In the genomic region with DNA sequence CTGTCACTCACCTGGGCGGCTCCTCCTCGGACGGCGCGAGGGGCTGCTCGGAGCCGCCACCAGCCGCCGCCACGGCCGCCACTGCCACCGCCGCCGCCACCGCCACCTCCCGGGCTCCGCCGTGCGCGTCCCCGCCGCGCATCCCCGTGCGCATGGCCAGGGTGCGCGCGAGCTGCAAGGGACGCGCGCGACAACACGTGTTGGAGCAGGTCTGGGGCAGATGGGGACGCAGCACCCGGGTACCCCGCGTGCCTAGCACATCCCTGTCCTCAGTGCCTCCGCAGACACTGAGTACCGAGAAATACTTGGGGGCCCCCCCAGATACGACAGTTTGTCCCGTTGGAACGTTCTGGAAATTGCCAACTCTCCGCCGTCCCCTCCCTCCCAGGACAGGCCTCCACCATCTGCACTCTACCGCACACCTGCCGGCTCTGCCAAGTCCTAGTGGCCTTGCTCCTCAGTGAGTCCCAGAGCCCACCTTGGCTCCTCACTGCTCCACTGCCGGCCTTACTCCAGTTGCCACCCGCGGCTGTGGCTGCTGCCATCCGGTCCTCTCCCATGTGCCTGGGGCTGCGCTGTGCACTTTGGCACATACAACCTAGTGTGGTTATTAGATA, we compare ENCODE assay signal across 8 mouse cellular contexts. TPM values are rescaled to one million over a fixed set of nuclear protein-coding genes. Genes with fewer than 3 reads are reported as not detected.
A peak's percentile ranks its signal among the peaks of the same experiment; 100 is the strongest.
DNase-seq lines count a peak whose midpoint lies in the region; ATAC-seq and TF ChIP-seq lines count a peak whose summit lies in the region.

Gene Lingo3, minus strand, starts transcription at position 109 of the 617 bp plus-strand sequence.

- H3K27me3 ChIP-seq in kidney, postnatal 0 days (ENCODE audit: insufficient read depth, low read length), result peaks cover 20% of the 10 kb centered on the region
- H3K27me3 ChIP-seq in kidney, adult 2 months (replicated peaks; ENCODE audit: control insufficient read depth, insufficient read depth, low read length), result no peaks in the 10 kb centered on the region; the same call in 1 of the 2 replicates
- no peaks in the 10 kb centered on the region for H3K27me3 ChIP-seq in forebrain, postnatal 0 days (ENCODE audit: insufficient read depth, low read length)
- peaks cover 53% of the 10 kb centered on the region for H3K27me3 ChIP-seq in midbrain, embryonic 13.5 days

- H3K4me2 ChIP-seq in kidney, postnatal 0 days (ENCODE audit: low read length), result peak within 1 kb of the TSS; percentile 84
- peak within 1 kb of the TSS; percentile 74 for H3K4me2 ChIP-seq in forebrain, postnatal 0 days (ENCODE audit: low read depth)
- peak within 1 kb of the TSS; percentile 78 for H3K4me2 ChIP-seq in midbrain, embryonic 13.5 days (replicated peaks)

- peak within 1 kb of the TSS; percentile 38 for H3K4me3 ChIP-seq in kidney, postnatal 0 days (replicated peaks; ENCODE audit: low read depth, low read length)
- H3K4me3 ChIP-seq in kidney, adult 2 months (ENCODE audit: insufficient read depth, low read depth, low read length), result no peak within 1 kb of the TSS
- peak within 1 kb of the TSS; percentile 67 for H3K4me3 ChIP-seq in forebrain, postnatal 0 days (ENCODE audit: low read depth, low read length)
- H3K4me3 ChIP-seq in midbrain, embryonic 13.5 days (replicated peaks), result peak within 1 kb of the TSS; percentile 48

- peak within 1 kb of the TSS; percentile 42 for H3K9ac ChIP-seq in kidney, postnatal 0 days (ENCODE audit: low read depth, low read length)
- H3K9ac ChIP-seq in forebrain, postnatal 0 days, result peak within 1 kb of the TSS; percentile 64
- peak within 1 kb of the TSS; percentile 74 for H3K9ac ChIP-seq in midbrain, embryonic 13.5 days (replicated peaks)

- H3K27ac ChIP-seq in kidney, postnatal 0 days, result no peak within 1 kb of the TSS
- no peak within 1 kb of the TSS for H3K27ac ChIP-seq in kidney, adult 2 months (ENCODE audit: insufficient read depth, low read depth, low read length)
- H3K27ac ChIP-seq in forebrain, postnatal 0 days (ENCODE audit: low read depth, low read length), result no peak within 1 kb of the TSS
- H3K27ac ChIP-seq in midbrain, embryonic 13.5 days, result no peak within 1 kb of the TSS

- WGBS in kidney, postnatal 0 days, result 4% methylated on average over 51 of the region's 51 CpGs
- 4% methylated on average over 51 of the region's 51 CpGs for WGBS in kidney, adult 2 months
- 6% methylated on average over 40 of the region's 51 CpGs for WGBS in forebrain, postnatal 0 days
- WGBS in midbrain, embryonic 13.5 days, result 4% methylated on average over 47 of the region's 51 CpGs

- H3K36me3 ChIP-seq in kidney, postnatal 0 days (ENCODE audit: insufficient read depth, low read length), result no peaks in the 10 kb centered on the region
- H3K36me3 ChIP-seq in kidney, adult 2 months (ENCODE audit: control insufficient read depth, insufficient read depth, low read length), result no peaks in the 10 kb centered on the region
- H3K36me3 ChIP-seq in forebrain, postnatal 0 days (ENCODE audit: insufficient read depth), result 0 out of 2 replicates have a peak, but pooled peaks cover under 1% of the 10 kb centered on the region
- H3K36me3 ChIP-seq in midbrain, embryonic 13.5 days, result no peaks in the 10 kb centered on the region

- no peak; the same call in 1 of the 2 replicates for ATAC-seq in kidney, postnatal 0 days (replicated peaks; ENCODE audit: low FRiP score, low read depth)
- peak; percentile 61 for ATAC-seq in cerebellum, adult (ENCODE audit: insufficient number of reproducible peaks, low FRiP score, low TSS enrichment)
- ATAC-seq in forebrain, postnatal 0 days, result peak; percentile 86
- ATAC-seq in midbrain, embryonic 13.5 days, result peak; percentile 37; the same call in 1 of the 2 replicates
- ATAC-seq in CD4-positive, CD25-positive, alpha-beta regulatory T cell, adult 4 months, result no peak

- TF ChIP-seq CTCF in kidney, postnatal 0 days (IDR thresholded peaks at IDR 0.05; ENCODE audit: low read depth), result no peak
- no peak for TF ChIP-seq CTCF in kidney, adult 2 months (conservative IDR thresholded peaks at IDR 0.05; ENCODE audit: insufficient read depth, insufficient read length, low read depth, low read length)
- no peak for TF ChIP-seq CTCF in forebrain, postnatal 0 days (IDR thresholded peaks at IDR 0.05; ENCODE audit: low read depth)

- no peaks in the 10 kb centered on the region for H3K4me1 ChIP-seq in kidney, postnatal 0 days (replicated peaks; ENCODE audit: insufficient read depth, low read length)
- no peaks in the 10 kb centered on the region for H3K4me1 ChIP-seq in kidney, adult 2 months (ENCODE audit: control insufficient read depth, insufficient read depth, low read length)
- H3K4me1 ChIP-seq in forebrain, postnatal 0 days (ENCODE audit: insufficient read depth), result 0 out of 2 replicates have a peak, but pooled peaks cover 3% of the 10 kb centered on the region
- H3K4me1 ChIP-seq in midbrain, embryonic 13.5 days (replicated peaks), result peaks cover 19% of the 10 kb centered on the region

- no peak for DNase-seq in kidney, postnatal 0 days (ENCODE audit: low spot score)
- DNase-seq in kidney, adult 2 months, result no peak
- DNase-seq in forebrain, postnatal 0 days, result peak; percentile 87
- DNase-seq in layer of hippocampus, adult 9-11 months, result peak; percentile 57
- DNase-seq in MN1 (ENCODE audit: low spot score), result no peak

- no peaks in the 10 kb centered on the region for H3K9me3 ChIP-seq in kidney, postnatal 0 days (replicated peaks; ENCODE audit: low read length)
- H3K9me3 ChIP-seq in forebrain, postnatal 0 days (ENCODE audit: low read length), result no peaks in the 10 kb centered on the region
- H3K9me3 ChIP-seq in midbrain, embryonic 13.5 days, result no peaks in the 10 kb centered on the region

- no peak for TF ChIP-seq POLR2A in kidney, adult 2 months (IDR thresholded peaks at IDR 0.05; ENCODE audit: low read depth, low read length)

RNA-seq across cellular contexts. Expression of gene Lingo3, which starts in this region (rescaled TPM):
- 0.61 and 0.89 TPM in 2 replicates for polyA plus RNA-seq in kidney, postnatal 0 days (2015; fragmentation: Nextera tagmentation; extraction: Ambion mirVana)
- polyA plus RNA-seq in kidney, adult 2 months (2012; rRNA removed), result 0.03 and 0.09 TPM in 2 replicates
- 23.3 and 23.7 TPM in 2 replicates for total RNA-seq in forebrain, postnatal 0 days (2014; rRNA removed)
- polyA plus RNA-seq in forebrain, postnatal 0 days (2015; fragmentation: Nextera tagmentation; extraction: Ambion mirVana), result 18.5 and 20.3 TPM in 2 replicates
- 1.5 and 1.9 TPM in 2 replicates for polyA plus RNA-seq in midbrain, embryonic 13.5 days (2015; fragmentation: Nextera tagmentation; extraction: Ambion mirVana)
- not detected for polyA plus RNA-seq in CD4-positive, CD25-positive, alpha-beta regulatory T cell, adult 4 months (2017; shearing (Covaris generic))

Comparison
In these comparisons a context has a peak if more than half of its experiments do, and no peak if none do; other contexts are left out.
1. ATAC-seq: peak in cerebellum, adult (single experiment), forebrain, postnatal 0 days (single experiment) and midbrain, embryonic 13.5 days (single experiment); none in kidney, postnatal 0 days (single experiment) and CD4-positive, CD25-positive, alpha-beta regulatory T cell, adult 4 months (single experiment).
2. DNase-seq: peak in forebrain, postnatal 0 days (single experiment) and layer of hippocampus, adult 9-11 months (single experiment); none in kidney, postnatal 0 days (single experiment), kidney, adult 2 months (single experiment) and MN1 (single experiment).
3. Peak in every context shown above with its lines, with median percentiles within 50 percentile points of each other: H3K4me2 ChIP-seq and H3K9ac ChIP-seq.